Mouse (Mus musculus) small intestine, adult 2 months (tissue): ENCODE data around the gene Gm10300.

Source experiments
- CTCF ChIP-seq: fragments of 200-500 bp; IDR thresholded peaks from 2 replicates; pipeline ENCODE4 v1.5.1; 2012; ENCODE audit warnings: low read depth, mild to moderate bottlenecking, control low read depth, inconsistent platforms, low read length, moderate library complexity, mixed read lengths; ENCODE audit not compliant: insufficient replicate concordance, insufficient read length; ENCODE audit errors: extremely low read depth
- POLR2A ChIP-seq: fragments of 200-500 bp; IDR thresholded peaks from 2 replicates; pipeline ENCODE4 v1.6.1; 2012; ENCODE audit warnings: low read depth, mild to moderate bottlenecking, control low read depth, inconsistent platforms, low read length, moderate library complexity

- no peak for TF ChIP-seq CTCF
- no peak for TF ChIP-seq POLR2A
These were observed 41.8 kb downstream of the Gm10300 start for GRCm38 (mm10) chr4:132116315-132116714.
